Mouse (Mus musculus) spleen, adult 2 months (tissue): ENCODE measurements at regions not wholly inside any gene's neighbourhood (a gene's known extent, or its start where the extent isn't known, plus 50 kb on each side); places are given as distances from the start of the nearest gene placed in this dataset.

Experiments used
- CTCF ChIP-seq: fragments of 200-500 bp; IDR thresholded peaks from 2 replicates; pipeline ENCODE4 v1.5.1; 2011; ENCODE audit warnings: mild to moderate bottlenecking, inconsistent platforms; ENCODE audit not compliant: insufficient read depth, insufficient read length, insufficient replicate concordance; ENCODE audit errors: extremely low read depth
- POLR2A ChIP-seq: fragments of 200-500 bp; IDR thresholded peaks from 2 replicates; pipeline ENCODE4 v1.6.1; 2011; ENCODE audit warnings: low read depth, low read length, inconsistent platforms

GRCm38 (mm10) chr14:76672899-76673298 lies 116.2 kb upstream of the Serp2 start:
- TF ChIP-seq POLR2A (no peak), CTCF (no peak)
